Mouse (Mus musculus): Measurements from ENCODE around the gene Has3.

DNA sequence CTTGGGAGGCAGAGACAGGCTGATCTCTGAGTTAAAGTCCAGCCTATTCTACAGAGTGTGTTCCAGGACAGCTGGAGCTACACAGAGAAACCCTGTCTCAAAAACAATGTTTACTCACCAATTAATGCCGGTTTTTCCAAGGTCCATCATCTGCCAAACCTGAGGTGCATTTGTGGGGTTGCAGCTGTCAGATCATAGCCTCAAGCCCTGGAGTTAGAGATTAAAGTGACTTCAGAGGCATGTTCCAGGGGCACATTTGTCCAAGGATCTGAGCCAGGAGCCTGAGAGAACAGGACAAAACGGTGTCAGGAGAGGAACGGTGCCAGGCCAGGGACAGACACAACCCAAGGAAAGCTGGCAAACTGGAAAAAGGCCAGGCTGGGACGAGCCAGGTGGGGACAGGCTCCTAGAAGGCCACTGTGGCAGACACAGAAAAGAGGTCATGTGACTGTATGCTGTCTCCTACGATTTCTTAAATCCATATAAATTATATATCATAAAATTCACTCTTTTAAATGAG is 40.5 kb upstream of the Has3 start:
- TF ChIP-seq POLR2A (IDR thresholded peaks at IDR 0.05; ENCODE audit: control insufficient read depth, extremely low read depth, insufficient read depth, low read length, poor library complexity) (no peak), CTCF (IDR thresholded peaks at IDR 0.05; ENCODE audit: borderline replicate concordance, control insufficient read depth, extremely low read depth, insufficient read depth, low read length, poor library complexity) (no peak)

Measured in thymus, adult 2 months (tissue).